Mouse (Mus musculus): Measurements from ENCODE around the gene Olfr532. TPM values are rescaled to one million over a fixed set of nuclear protein-coding genes. Genes with fewer than 3 reads are reported as not detected.
"Not testable (repeated sequence)": the region's sequence is repeated elsewhere in the genome, so short reads cannot be mapped to it uniquely, and the experiment has no call there.

Gene Olfr532
- not detected in 2 replicates for polyA plus RNA-seq (2012; ENCODE audit: insufficient read depth, insufficient read length, missing spikeins)

- Histone ChIP-seq H3K27ac (ENCODE audit: insufficient read depth, low read depth, low read length) (no peak within 1 kb of the TSS), H3K4me1 (ENCODE audit: control insufficient read depth, insufficient read depth, low read length) (no peaks in the 10 kb centered on the region), H3K4me3 (ENCODE audit: insufficient read depth, low read length) (no peak within 1 kb of the TSS)
- TF ChIP-seq CTCF (IDR thresholded peaks at IDR 0.05; ENCODE audit: low read depth, low read length): no peak
- TF ChIP-seq POLR2A (IDR thresholded peaks at IDR 0.05; ENCODE audit: borderline replicate concordance, low read depth, low read length): no peak
Measured at GRCm38 (mm10) chr7:140421539-140421938, at the start of gene Olfr532. TSS of gene Olfr532 (minus strand) at chr7:140421639.

GRCm38 (mm10) chr7:140463070-140463469, 41.6 kb upstream of the Olfr532 start, which contains the start of gene Olfr533:
TSS of gene Olfr533 (plus strand) at chr7:140463370.
- H3K4me1 ChIP-seq (ENCODE audit: control insufficient read depth, insufficient read depth, low read length); H3K4me3 ChIP-seq (ENCODE audit: insufficient read depth, low read length); H3K27ac ChIP-seq (ENCODE audit: insufficient read depth, low read depth, low read length): not testable (repeated sequence)

- no peak for TF ChIP-seq POLR2A (IDR thresholded peaks at IDR 0.05; ENCODE audit: borderline replicate concordance, low read depth, low read length)
- no peak for TF ChIP-seq CTCF (IDR thresholded peaks at IDR 0.05; ENCODE audit: low read depth, low read length)
Measured at GRCm38 (mm10) chr7:140443141-140443540, 21.7 kb upstream of the Olfr532 start.

GRCm38 (mm10) chr7:140402818-140403217, 18.6 kb downstream of the Olfr532 start, which contains the start of gene Olfr531:
TSS of gene Olfr531 (minus strand) at chr7:140402918.
- no peak within 1 kb of the TSS for H3K27ac ChIP-seq (ENCODE audit: insufficient read depth, low read depth, low read length)
- H3K4me3 ChIP-seq (ENCODE audit: insufficient read depth, low read length): no peak within 1 kb of the TSS
- TF ChIP-seq POLR2A (IDR thresholded peaks at IDR 0.05; ENCODE audit: borderline replicate concordance, low read depth, low read length) (no peak), CTCF (IDR thresholded peaks at IDR 0.05; ENCODE audit: low read depth, low read length) (no peak)
- H3K4me1 ChIP-seq (ENCODE audit: control insufficient read depth, insufficient read depth, low read length): no peaks in the 10 kb centered on the region

More at GRCm38 (mm10) chr7:140443141-140443540, 21.7 kb upstream of the Olfr532 start:
- Histone ChIP-seq H3K4me3 (ENCODE audit: insufficient read depth, low read length) (no peak overlapping the region), H3K4me1 (ENCODE audit: control insufficient read depth, insufficient read depth, low read length) (no peaks in the 10 kb centered on the region), H3K27ac (ENCODE audit: insufficient read depth, low read depth, low read length) (no peak overlapping the region)

GRCm38 (mm10) chr7:140376911-140377310, 44.5 kb downstream of the Olfr532 start:
- Histone ChIP-seq H3K27ac (ENCODE audit: insufficient read depth, low read depth, low read length) (no peak overlapping the region), H3K4me3 (ENCODE audit: insufficient read depth, low read length) (no peak overlapping the region), H3K4me1 (ENCODE audit: control insufficient read depth, insufficient read depth, low read length) (no peaks in the 10 kb centered on the region)
- TF ChIP-seq POLR2A (IDR thresholded peaks at IDR 0.05; ENCODE audit: borderline replicate concordance, low read depth, low read length): no peak
- TF ChIP-seq CTCF (IDR thresholded peaks at IDR 0.05; ENCODE audit: low read depth, low read length): no peak

- Histone ChIP-seq H3K4me3 (ENCODE audit: insufficient read depth, low read length) (no peak within 1 kb of the TSS), H3K4me1 (ENCODE audit: control insufficient read depth, insufficient read depth, low read length) (no peaks in the 10 kb centered on the region), H3K27ac (ENCODE audit: insufficient read depth, low read depth, low read length) (no peak within 1 kb of the TSS)
- TF ChIP-seq POLR2A (IDR thresholded peaks at IDR 0.05; ENCODE audit: borderline replicate concordance, low read depth, low read length): no peak
- TF ChIP-seq CTCF (IDR thresholded peaks at IDR 0.05; ENCODE audit: low read depth, low read length): no peak
Measured at GRCm38 (mm10) chr7:140376231-140376630, 45.2 kb downstream of the Olfr532 start, which contains the start of gene Olfr530. TSS of gene Olfr530 (minus strand) at chr7:140376331.

- no peak overlapping the region for H3K4me3 ChIP-seq (ENCODE audit: insufficient read depth, low read length)
- TF ChIP-seq POLR2A (IDR thresholded peaks at IDR 0.05; ENCODE audit: borderline replicate concordance, low read depth, low read length) (no peak), CTCF (IDR thresholded peaks at IDR 0.05; ENCODE audit: low read depth, low read length) (no peak)
- no peaks in the 10 kb centered on the region for H3K4me1 ChIP-seq (ENCODE audit: control insufficient read depth, insufficient read depth, low read length)
- H3K27ac ChIP-seq (ENCODE audit: insufficient read depth, low read depth, low read length): no peak overlapping the region
Measured at GRCm38 (mm10) chr7:140374300-140374699, 47.1 kb downstream of the Olfr532 start.

Other genes with a start within 250 kb of the Olfr532 start
- gene Olfr523, start 248.4 kb downstream of the Olfr532 start, polyA plus RNA-seq (2012; ENCODE audit: insufficient read depth, insufficient read length, missing spikeins): not detected in 2 replicates
- gene Olfr524, start 215.7 kb downstream of the Olfr532 start, polyA plus RNA-seq (2012; ENCODE audit: insufficient read depth, insufficient read length, missing spikeins): not detected in 2 replicates
- not detected in 2 replicates for gene Cd163l1, start 203.4 kb downstream of the Olfr532 start, polyA plus RNA-seq (2012; ENCODE audit: insufficient read depth, insufficient read length, missing spikeins)
- gene 5830411N06Rik, start 174.4 kb downstream of the Olfr532 start, polyA plus RNA-seq (2012; ENCODE audit: insufficient read depth, insufficient read length, missing spikeins): not detected in 2 replicates
- not detected in 2 replicates for gene Olfr525, start 100.8 kb downstream of the Olfr532 start, polyA plus RNA-seq (2012; ENCODE audit: insufficient read depth, insufficient read length, missing spikeins)
- not detected in 2 replicates for gene Olfr527, start 87.6 kb downstream of the Olfr532 start, polyA plus RNA-seq (2012; ENCODE audit: insufficient read depth, insufficient read length, missing spikeins)
- not detected in 2 replicates for gene Olfr60, start 60.0 kb downstream of the Olfr532 start, polyA plus RNA-seq (2012; ENCODE audit: insufficient read depth, insufficient read length, missing spikeins)
- gene Olfr530, start 45.3 kb downstream of the Olfr532 start, polyA plus RNA-seq (2012; ENCODE audit: insufficient read depth, insufficient read length, missing spikeins): not detected in 2 replicates
- gene Olfr531, start 18.7 kb downstream of the Olfr532 start, polyA plus RNA-seq (2012; ENCODE audit: insufficient read depth, insufficient read length, missing spikeins): not detected in 2 replicates
- not detected in 2 replicates for gene Olfr533, start 41.7 kb upstream of the Olfr532 start, polyA plus RNA-seq (2012; ENCODE audit: insufficient read depth, insufficient read length, missing spikeins)
- not detected in 2 replicates for gene Olfr535, start 62.6 kb upstream of the Olfr532 start, polyA plus RNA-seq (2012; ENCODE audit: insufficient read depth, insufficient read length, missing spikeins)
- gene Olfr536, start 85.8 kb upstream of the Olfr532 start, polyA plus RNA-seq (2012; ENCODE audit: insufficient read depth, insufficient read length, missing spikeins): 0.15 TPM in 1 of 2 replicates, not detected in the other
- not detected in 2 replicates for gene Olfr538, start 146.2 kb upstream of the Olfr532 start, polyA plus RNA-seq (2012; ENCODE audit: insufficient read depth, insufficient read length, missing spikeins)
- not detected in 2 replicates for gene Olfr46, start 179.6 kb upstream of the Olfr532 start, polyA plus RNA-seq (2012; ENCODE audit: insufficient read depth, insufficient read length, missing spikeins)
- gene Olfr61, start 207.3 kb upstream of the Olfr532 start, polyA plus RNA-seq (2012; ENCODE audit: insufficient read depth, insufficient read length, missing spikeins): not detected in 2 replicates
- gene Olfr53, start 224.8 kb upstream of the Olfr532 start, polyA plus RNA-seq (2012; ENCODE audit: insufficient read depth, insufficient read length, missing spikeins): not detected in 2 replicates
- 0.05 TPM in 1 of 2 replicates, not detected in the other for gene Olfr539, start 238.3 kb upstream of the Olfr532 start, polyA plus RNA-seq (2012; ENCODE audit: insufficient read depth, insufficient read length, missing spikeins)

Data from bone marrow macrophage, adult 2 months (primary cell).